Mouse (Mus musculus) myocyte (in vitro differentiated cells): Measurements from ENCODE around the gene Hcn2.

Experiments
- CEBPB ChIP-seq: IDR thresholded peaks from 2 replicates; pipeline ENCODE4 v1.6.1; 2011; ENCODE audit warnings: mild to moderate bottlenecking, moderate library complexity; ENCODE audit not compliant: poor library complexity, insufficient read depth, severe bottlenecking
- MAX ChIP-seq: IDR thresholded peaks from one replicate; pipeline ENCODE4 v1.6.1; 2011; ENCODE audit warnings: low read depth, mild to moderate bottlenecking, control low read depth
- MYOD1 ChIP-seq, 3 experiments: IDR thresholded peaks; one replicate each; pipeline ENCODE4 v1.6.1; 2011; ENCODE audit warnings: control low read depth in 2 of 3, low read depth in 2 of 3, mild to moderate bottlenecking in 2 of 3, moderate library complexity in 1 of 3; ENCODE audit not compliant: insufficient read length in 2 of 3, control insufficient read depth in 1 of 3
- POLR2A ChIP-seq: IDR thresholded peaks from one replicate; pipeline ENCODE4 v1.6.1; 2011; ENCODE audit warnings: low read depth, mild to moderate bottlenecking, control low read depth, moderate library complexity; ENCODE audit not compliant: insufficient read length
- POLR2AphosphoS2 ChIP-seq: IDR thresholded peaks from one replicate; pipeline ENCODE4 v1.6.1; 2011; ENCODE audit warnings: low read depth, control low read depth; ENCODE audit not compliant: insufficient read length
- TCF12 ChIP-seq: IDR thresholded peaks from one replicate; pipeline ENCODE4 v1.6.1; 2011; ENCODE audit warnings: mild to moderate bottlenecking, control low read depth; ENCODE audit not compliant: poor library complexity, insufficient read depth, severe bottlenecking
- USF1 ChIP-seq: IDR thresholded peaks from one replicate; pipeline ENCODE4 v1.6.1; 2011; ENCODE audit warnings: low read depth, mild to moderate bottlenecking, control low read depth, moderate library complexity

- no peak for TF ChIP-seq MAX
- TF ChIP-seq USF1 = no peak
- peak; percentile 10 for TF ChIP-seq POLR2AphosphoS2
- TF ChIP-seq MYOD1 (IDR thresholded peaks at IDR 0.05; ENCODE audit: control insufficient read depth in 1 of 3, insufficient read length in 2 of 3, low read depth in 2 of 3) = peak in 2 of 3 experiments; percentile 100
- TF ChIP-seq POLR2A = no peak
- no peak for TF ChIP-seq CEBPB
- peak; percentile 99 for TF ChIP-seq TCF12
Measured at GRCm38 (mm10) chr10:79760603-79761143, 44.2 kb downstream of the Hcn2 start.
